Mouse (Mus musculus) E14TG2a.4 (cell line): ENCODE data around the gene Cnppd1.

Experiments
- CTCF ChIP-seq: conservative IDR thresholded peaks from 2 replicates; pipeline ENCODE4 v1.5.1; 2014; ENCODE audit warnings: low read length
- NANOG ChIP-seq: IDR thresholded peaks from 2 replicates; pipeline ENCODE4 v1.6.1; 2014; ENCODE audit warnings: borderline replicate concordance, low read length, mixed read lengths
- POU5F1 ChIP-seq: IDR thresholded peaks from 2 replicates; pipeline ENCODE4 v1.6.1; 2014; ENCODE audit warnings: low read length, borderline replicate concordance

DNA sequence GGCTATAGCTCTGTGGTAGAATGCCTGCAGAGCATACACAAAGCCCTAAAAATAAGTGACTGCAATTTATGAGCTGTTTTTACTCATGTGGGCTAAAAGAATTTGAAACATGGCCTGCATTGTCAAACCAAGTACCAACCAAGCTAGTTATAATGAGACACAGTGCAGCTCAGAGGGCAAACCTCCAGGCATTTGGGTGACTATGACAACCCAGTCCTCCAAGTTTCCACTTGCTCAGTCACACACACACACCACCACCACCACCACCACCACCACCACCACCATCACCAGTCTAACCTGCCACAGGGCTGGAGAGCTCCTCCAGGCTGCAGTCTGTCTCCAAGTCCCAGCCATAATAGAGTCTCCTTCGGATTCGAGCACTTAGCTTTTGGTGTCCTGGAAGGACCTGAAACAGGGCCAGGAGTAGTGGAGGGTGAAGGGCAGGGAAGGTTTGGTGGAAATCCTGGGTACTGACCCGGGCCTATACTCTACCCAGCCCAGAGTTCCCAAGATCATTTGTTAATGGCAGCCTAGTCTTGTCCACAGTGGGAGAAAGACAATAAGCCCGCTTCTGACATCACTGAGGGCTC lies 1.8 kb downstream of the Cnppd1 start:
- TF ChIP-seq CTCF (no peak), POU5F1 (no peak), NANOG (no peak)
